Comparison of ENCODE assay signal across 8 mouse cellular contexts in genomic region chr11:94160443-94161266, GRCm38 (mm10). TPM values are rescaled to one million over a fixed set of nuclear protein-coding genes. Genes with fewer than 3 reads are reported as not detected.
DNase-seq lines count a peak whose midpoint lies in the region; ATAC-seq and TF ChIP-seq lines count a peak whose summit lies in the region.

No protein-coding gene starts in this region.

- peak overlapping the region; percentile 45 for H3ac ChIP-seq in C2C12 (ENCODE audit: control insufficient read depth, insufficient read length, low read depth)

- peak overlapping the region; percentile 79 for H3K27ac ChIP-seq in embryonic facial prominence, embryonic 15.5 days (replicated peaks)
- peak overlapping the region; percentile 79 to 88 for H3K27ac ChIP-seq in heart, embryonic 14.5 days (replicated peaks in 1 of 2; ENCODE audit: control insufficient read depth in 1 of 2, insufficient read depth in 1 of 2, low read depth in 2 of 2, low read length in 2 of 2)
- H3K27ac ChIP-seq in kidney, postnatal 0 days: peak overlapping the region; percentile 78
- H3K27ac ChIP-seq in midbrain, postnatal 0 days (ENCODE audit: low read depth, low read length): peak overlapping the region; percentile 99
- peak overlapping the region; percentile 95 for H3K27ac ChIP-seq in stomach, postnatal 0 days (replicated peaks)

- peak overlapping the region; percentile 40 for H3K4me2 ChIP-seq in embryonic facial prominence, embryonic 15.5 days (replicated peaks)
- peak overlapping the region; percentile 58 for H3K4me2 ChIP-seq in heart, embryonic 14.5 days (ENCODE audit: low read length)
- H3K4me2 ChIP-seq in kidney, postnatal 0 days (ENCODE audit: low read length): peak overlapping the region; percentile 1
- peak overlapping the region; percentile 39 for H3K4me2 ChIP-seq in midbrain, postnatal 0 days (ENCODE audit: low read depth, low read length, poor library complexity, severe bottlenecking)
- H3K4me2 ChIP-seq in stomach, postnatal 0 days (replicated peaks; ENCODE audit: low read depth): peak overlapping the region; percentile 44

- H3K9ac ChIP-seq in embryonic facial prominence, embryonic 15.5 days: no peak overlapping the region
- 0 out of 2 replicates have a peak overlapping the region, but pooled peaks have one; percentile 27 for H3K9ac ChIP-seq in heart, embryonic 14.5 days (ENCODE audit: low read length)
- no peak overlapping the region for H3K9ac ChIP-seq in kidney, postnatal 0 days (ENCODE audit: low read depth, low read length)
- peak overlapping the region; percentile 56 for H3K9ac ChIP-seq in midbrain, postnatal 0 days (replicated peaks; ENCODE audit: low read length, poor library complexity, severe bottlenecking)
- H3K9ac ChIP-seq in stomach, postnatal 0 days (ENCODE audit: low read length): peak overlapping the region; percentile 58

- H3K9me3 ChIP-seq in embryonic facial prominence, embryonic 15.5 days (replicated peaks): no peaks in the 10 kb centered on the region
- no peaks in the 10 kb centered on the region for H3K9me3 ChIP-seq in heart, embryonic 14.5 days (ENCODE audit: control insufficient read depth, low read length)
- no peaks in the 10 kb centered on the region for H3K9me3 ChIP-seq in kidney, postnatal 0 days (replicated peaks; ENCODE audit: low read length)
- no peaks in the 10 kb centered on the region for H3K9me3 ChIP-seq in midbrain, postnatal 0 days (ENCODE audit: low read length)
- no peaks in the 10 kb centered on the region for H3K9me3 ChIP-seq in stomach, postnatal 0 days (ENCODE audit: control insufficient read depth, low read length)

- no peak overlapping the region for H3K4me3 ChIP-seq in C2C12 (ENCODE audit: insufficient read depth, poor library complexity, severe bottlenecking)
- H3K4me3 ChIP-seq in embryonic facial prominence, embryonic 15.5 days (replicated peaks): peak overlapping the region; percentile 17
- H3K4me3 ChIP-seq in heart, embryonic 14.5 days (ENCODE audit: control insufficient read depth in 1 of 2, insufficient read depth in 1 of 2, low read depth in 1 of 2, low read length in 2 of 2): peak overlapping the region; percentile 19 to 28; a peak in 3 of 4 replicates
- no peak overlapping the region for H3K4me3 ChIP-seq in kidney, postnatal 0 days (replicated peaks; ENCODE audit: low read depth, low read length)
- H3K4me3 ChIP-seq in midbrain, postnatal 0 days (ENCODE audit: low read depth, low read length): peak overlapping the region; percentile 9; the same call in 1 of the 2 replicates
- H3K4me3 ChIP-seq in stomach, postnatal 0 days (ENCODE audit: low read depth, low read length): peak overlapping the region; percentile 10; the same call in 1 of the 2 replicates

- TF ChIP-seq EP300 in stomach, postnatal 0 days (optimal IDR thresholded peaks at IDR 0.05): no peak

- peaks cover 37% of the 10 kb centered on the region for H3K4me1 ChIP-seq in embryonic facial prominence, embryonic 15.5 days
- H3K4me1 ChIP-seq in heart, embryonic 14.5 days (ENCODE audit: control insufficient read depth in 2 of 2, insufficient read depth in 2 of 2, low read length in 2 of 2): peaks cover 28 to 34% of the 10 kb centered on the region in 2 experiments
- peaks cover 15% of the 10 kb centered on the region for H3K4me1 ChIP-seq in kidney, postnatal 0 days (replicated peaks; ENCODE audit: insufficient read depth, low read length)
- H3K4me1 ChIP-seq in midbrain, postnatal 0 days (ENCODE audit: insufficient read depth, low read length): peaks cover 26% of the 10 kb centered on the region
- peaks cover 9% of the 10 kb centered on the region for H3K4me1 ChIP-seq in stomach, postnatal 0 days (replicated peaks; ENCODE audit: control insufficient read depth, insufficient read depth)

- peak; percentile 52 to 70 for DNase-seq in adrenal gland, postnatal 4 days (ENCODE audit: low spot score in 2 of 2)
- peak; percentile 91 for DNase-seq in kidney, postnatal 0 days (ENCODE audit: low spot score)
- DNase-seq in liver: peak; percentile 41
- DNase-seq in midbrain, postnatal 0 days (ENCODE audit: low spot score): peak; percentile 100
- peak; percentile 93 for DNase-seq in stomach, postnatal 0 days (ENCODE audit: low spot score)

- no peak for TF ChIP-seq CTCF in C2C12 (IDR thresholded peaks at IDR 0.05; ENCODE audit: control insufficient read depth, insufficient read depth, insufficient read length)
- TF ChIP-seq CTCF in kidney, postnatal 0 days (IDR thresholded peaks at IDR 0.05; ENCODE audit: low read depth): no peak
- TF ChIP-seq CTCF in midbrain, postnatal 0 days (IDR thresholded peaks at IDR 0.05): peak; percentile 18; the same call in 1 of the 2 replicates
- peak; percentile 12; the same call in 1 of the 2 replicates for TF ChIP-seq CTCF in stomach, postnatal 0 days (IDR thresholded peaks at IDR 0.05; ENCODE audit: low read depth)

- no peaks in the 10 kb centered on the region for H3K27me3 ChIP-seq in C2C12 (ENCODE audit: control insufficient read depth, insufficient read depth, insufficient read length)
- H3K27me3 ChIP-seq in embryonic facial prominence, embryonic 15.5 days: no peaks in the 10 kb centered on the region
- H3K27me3 ChIP-seq in heart, embryonic 14.5 days (ENCODE audit: control insufficient read depth, insufficient read depth, low read length): no peaks in the 10 kb centered on the region
- no peaks in the 10 kb centered on the region for H3K27me3 ChIP-seq in kidney, postnatal 0 days (ENCODE audit: insufficient read depth, low read length)
- no peaks in the 10 kb centered on the region for H3K27me3 ChIP-seq in midbrain, postnatal 0 days (ENCODE audit: insufficient read depth, low read length)
- no peaks in the 10 kb centered on the region for H3K27me3 ChIP-seq in stomach, postnatal 0 days (ENCODE audit: control insufficient read depth, insufficient read depth, low read length)

- H3K36me3 ChIP-seq in C2C12 (ENCODE audit: control insufficient read depth, insufficient read depth): no peaks in the 10 kb centered on the region
- H3K36me3 ChIP-seq in embryonic facial prominence, embryonic 15.5 days: no peaks in the 10 kb centered on the region
- no peaks in the 10 kb centered on the region for H3K36me3 ChIP-seq in heart, embryonic 14.5 days (ENCODE audit: control insufficient read depth, insufficient read depth, low read length)
- no peaks in the 10 kb centered on the region for H3K36me3 ChIP-seq in kidney, postnatal 0 days (ENCODE audit: insufficient read depth, low read length)
- H3K36me3 ChIP-seq in midbrain, postnatal 0 days (ENCODE audit: insufficient read depth, low read length): no peaks in the 10 kb centered on the region
- H3K36me3 ChIP-seq in stomach, postnatal 0 days (ENCODE audit: control insufficient read depth, insufficient read depth, low read length): no peaks in the 10 kb centered on the region

- H3K79me3 ChIP-seq in C2C12 (ENCODE audit: low read depth): no peaks in the 10 kb centered on the region

- no peaks in the 10 kb centered on the region for H3K79me2 ChIP-seq in C2C12 (ENCODE audit: control insufficient read depth, insufficient read depth)

- peak; percentile 93 for ATAC-seq in embryonic facial prominence, embryonic 15.5 days (ENCODE audit: insufficient number of reproducible peaks, low FRiP score, low TSS enrichment, low read depth)
- peak; percentile 86 for ATAC-seq in heart, embryonic 14.5 days (ENCODE audit: insufficient number of reproducible peaks, insufficient read depth, low FRiP score, low read depth)
- ATAC-seq in kidney, postnatal 0 days (replicated peaks; ENCODE audit: low FRiP score, low read depth): peak; percentile 88
- ATAC-seq in midbrain, postnatal 0 days (ENCODE audit: low FRiP score): peak; percentile 95
- peak; percentile 88 for ATAC-seq in stomach, postnatal 0 days (ENCODE audit: low FRiP score, low TSS enrichment)

- WGBS in embryonic facial prominence, embryonic 15.5 days: 10% methylated on average over 23 of the region's 23 CpGs
- 10% methylated on average over 23 of the region's 23 CpGs for WGBS in heart, embryonic 14.5 days
- WGBS in kidney, postnatal 0 days: 16% methylated on average over 23 of the region's 23 CpGs
- WGBS in midbrain, postnatal 0 days: 2% methylated on average over 23 of the region's 23 CpGs
- 7% methylated on average over 23 of the region's 23 CpGs for WGBS in stomach, postnatal 0 days

TF ChIP-seq in C2C12, 6 proteins besides CTCF, POLR2A, EP300 and RAD21:
- TF ChIP-seq MYOD1 (IDR thresholded peaks at IDR 0.05; ENCODE audit: control insufficient read depth, insufficient read length, low read depth): no peak
- TF ChIP-seq FOSL1 (IDR thresholded peaks at IDR 0.05; ENCODE audit: insufficient read depth, low read length, poor library complexity, severe bottlenecking): no peak
- peak; percentile 13 for TF ChIP-seq MAX (IDR thresholded peaks at IDR 0.05)
- no peak for TF ChIP-seq CEBPB (IDR thresholded peaks at IDR 0.05; ENCODE audit: low read depth)
- no peak for TF ChIP-seq USF1 (IDR thresholded peaks at IDR 0.05; ENCODE audit: low read depth)
- no peak for TF ChIP-seq MYOG (IDR thresholded peaks at IDR 0.05; ENCODE audit: control insufficient read depth, extremely low read depth, insufficient read length)

RNA-seq across cellular contexts. Expression of gene Tob1, which starts 50.6 kb away (rescaled TPM):
- 10.7 TPM for polyA plus RNA-seq in C2C12 (2012; fragmentation: generic; extraction: Trizol)
- total RNA-seq in adrenal gland, postnatal 4 days (2021): 100 to 1,000 TPM; 117 to 126 TPM
- 37.8 and 38.1 TPM in 2 replicates for polyA plus RNA-seq in embryonic facial prominence, embryonic 15.5 days (2015; fragmentation: Nextera tagmentation; extraction: Ambion mirVana)
- polyA plus RNA-seq in heart, embryonic 14.5 days (2014; fragmentation: Nextera tagmentation; extraction: Ambion mirVana): 38.2 and 40.9 TPM in 2 replicates
- polyA plus RNA-seq in kidney, postnatal 0 days (2015; fragmentation: Nextera tagmentation; extraction: Ambion mirVana): 55.2 and 56.6 TPM in 2 replicates
- total RNA-seq in midbrain, postnatal 0 days (2014; rRNA removed): 15.6 and 20.4 TPM in 2 replicates
- 25.5 and 27.9 TPM in 2 replicates for polyA plus RNA-seq in midbrain, postnatal 0 days (2015; fragmentation: Nextera tagmentation; extraction: Ambion mirVana)
- polyA plus RNA-seq in stomach, postnatal 0 days (2015; fragmentation: Nextera tagmentation; extraction: Ambion mirVana): 71.1 and 74.1 TPM in 2 replicates

Comparison
In these comparisons a context has a peak if more than half of its experiments do, and no peak if none do; other contexts are left out.
1. H3K4me3 ChIP-seq: peak in embryonic facial prominence, embryonic 15.5 days (single experiment), heart, embryonic 14.5 days (2 of 2), midbrain, postnatal 0 days (single experiment) and stomach, postnatal 0 days (single experiment); none in C2C12 (single experiment) and kidney, postnatal 0 days (single experiment).
2. CTCF ChIP-seq: peak in midbrain, postnatal 0 days (single experiment) and stomach, postnatal 0 days (single experiment); none in C2C12 (single experiment) and kidney, postnatal 0 days (single experiment).
3. DNase-seq: peak in every context shown above with its lines; median percentile 100 in midbrain, postnatal 0 days; 93 in stomach, postnatal 0 days; 91 in kidney, postnatal 0 days; 61 in adrenal gland, postnatal 4 days; 41 in liver.
4. H3K4me2 ChIP-seq: peak in every context shown above with its lines; median percentile 58 in heart, embryonic 14.5 days; 44 in stomach, postnatal 0 days; 40 in embryonic facial prominence, embryonic 15.5 days; 39 in midbrain, postnatal 0 days; 1 in kidney, postnatal 0 days.
5. H3K9ac ChIP-seq: peak in heart, embryonic 14.5 days (single experiment), midbrain, postnatal 0 days (single experiment) and stomach, postnatal 0 days (single experiment); none in embryonic facial prominence, embryonic 15.5 days (single experiment) and kidney, postnatal 0 days (single experiment).
6. Peak in every context shown above with its lines, with median percentiles within 50 percentile points of each other: ATAC-seq and H3K27ac ChIP-seq.